Mouse (Mus musculus): ENCODE measurements around the gene Ttll5. TPM values are rescaled to one million over a fixed set of nuclear protein-coding genes. Genes with fewer than 3 reads are reported as not detected.

Gene Ttll5
- polyA plus RNA-seq, 1 experiment from 2014 or later, result 15.9 TPM

GRCm38 (mm10) chr12:86055306-86055705 is 230.8 kb downstream of the Ttll5 start:
- no peaks in the 10 kb centered on the region for H3K4me1 ChIP-seq (replicated peaks; ENCODE audit: control insufficient read depth, insufficient read depth, low read length)
- no peak overlapping the region for H3K9ac ChIP-seq (replicated peaks; ENCODE audit: low read depth, low read length)
- H3K27me3 ChIP-seq (replicated peaks; ENCODE audit: control insufficient read depth, insufficient read depth, low read length), result no peaks in the 10 kb centered on the region
- no peak for ATAC-seq
- H3K36me3 ChIP-seq (ENCODE audit: control insufficient read depth, insufficient read depth), result peaks cover 2% of the 10 kb centered on the region; the same call in 1 of the 2 replicates
- WGBS, result 95% methylated on average over 2 of the region's 2 CpGs
- no peak overlapping the region for H3K27ac ChIP-seq (ENCODE audit: low read length)
- H3K9me3 ChIP-seq (ENCODE audit: control insufficient read depth, low read length), result no peaks in the 10 kb centered on the region
- H3K4me3 ChIP-seq (replicated peaks; ENCODE audit: low read length), result no peak overlapping the region
- H3K4me2 ChIP-seq (ENCODE audit: low read length), result no peak overlapping the region

- Histone ChIP-seq H3K27ac (ENCODE audit: low read length) (no peak overlapping the region), H3K4me1 (replicated peaks; ENCODE audit: control insufficient read depth, insufficient read depth, low read length) (no peaks in the 10 kb centered on the region), H3K27me3 (replicated peaks; ENCODE audit: control insufficient read depth, insufficient read depth, low read length) (no peaks in the 10 kb centered on the region), H3K9ac (replicated peaks; ENCODE audit: low read depth, low read length) (no peak overlapping the region), H3K36me3 (ENCODE audit: control insufficient read depth, insufficient read depth) (peaks cover 2% of the 10 kb centered on the region; the same call in 1 of the 2 replicates), H3K4me3 (replicated peaks; ENCODE audit: low read length) (no peak overlapping the region), H3K9me3 (ENCODE audit: control insufficient read depth, low read length) (no peaks in the 10 kb centered on the region), H3K4me2 (ENCODE audit: low read length) (no peak overlapping the region)
- 88% methylated on average over 8 of the region's 8 CpGs for WGBS
- ATAC-seq, result no peak
Observed at GRCm38 (mm10) chr12:86056976-86057375, 232.5 kb downstream of the Ttll5 start.

- Histone ChIP-seq H3K27me3 (replicated peaks; ENCODE audit: control insufficient read depth, insufficient read depth, low read length) (no peaks in the 10 kb centered on the region), H3K36me3 (ENCODE audit: control insufficient read depth, insufficient read depth) (peaks cover 2% of the 10 kb centered on the region; the same call in 1 of the 2 replicates), H3K9ac (replicated peaks; ENCODE audit: low read depth, low read length) (no peak overlapping the region), H3K9me3 (ENCODE audit: control insufficient read depth, low read length) (no peaks in the 10 kb centered on the region), H3K4me3 (replicated peaks; ENCODE audit: low read length) (no peak overlapping the region), H3K27ac (ENCODE audit: low read length) (no peak overlapping the region), H3K4me2 (ENCODE audit: low read length) (no peak overlapping the region), H3K4me1 (replicated peaks; ENCODE audit: control insufficient read depth, insufficient read depth, low read length) (no peaks in the 10 kb centered on the region)
- WGBS, result 84% methylated on average over 8 of the region's 8 CpGs
- no peak for ATAC-seq
Observed at GRCm38 (mm10) chr12:86057516-86057915, 233.1 kb downstream of the Ttll5 start.

- ATAC-seq, result no peak
- Histone ChIP-seq H3K4me2 (ENCODE audit: low read length) (no peak overlapping the region), H3K4me3 (replicated peaks; ENCODE audit: low read length) (no peak overlapping the region), H3K27me3 (replicated peaks; ENCODE audit: control insufficient read depth, insufficient read depth, low read length) (no peaks in the 10 kb centered on the region), H3K27ac (ENCODE audit: low read length) (no peak overlapping the region), H3K9me3 (ENCODE audit: control insufficient read depth, low read length) (no peaks in the 10 kb centered on the region), H3K9ac (replicated peaks; ENCODE audit: low read depth, low read length) (no peak overlapping the region), H3K36me3 (ENCODE audit: control insufficient read depth, insufficient read depth) (peaks cover 2% of the 10 kb centered on the region; the same call in 1 of the 2 replicates), H3K4me1 (replicated peaks; ENCODE audit: control insufficient read depth, insufficient read depth, low read length) (no peaks in the 10 kb centered on the region)
- 84% methylated on average over 6 of the region's 6 CpGs for WGBS
Observed at GRCm38 (mm10) chr12:86059341-86059740, 234.9 kb downstream of the Ttll5 start.

GRCm38 (mm10) chr12:86064796-86065195 is 240.3 kb downstream of the Ttll5 start:
- Histone ChIP-seq H3K4me1 (replicated peaks; ENCODE audit: control insufficient read depth, insufficient read depth, low read length) (no peaks in the 10 kb centered on the region), H3K4me3 (replicated peaks; ENCODE audit: low read length) (no peak overlapping the region), H3K9ac (replicated peaks; ENCODE audit: low read depth, low read length) (no peak overlapping the region), H3K9me3 (ENCODE audit: control insufficient read depth, low read length) (no peaks in the 10 kb centered on the region), H3K27me3 (replicated peaks; ENCODE audit: control insufficient read depth, insufficient read depth, low read length) (no peaks in the 10 kb centered on the region), H3K4me2 (ENCODE audit: low read length) (no peak overlapping the region), H3K36me3 (ENCODE audit: control insufficient read depth, insufficient read depth) (no peaks in the 10 kb centered on the region), H3K27ac (ENCODE audit: low read length) (no peak overlapping the region)
- no peak for ATAC-seq

GRCm38 (mm10) chr12:86071432-86071831 is 247.0 kb downstream of the Ttll5 start:
- H3K9ac ChIP-seq (replicated peaks; ENCODE audit: low read depth, low read length), result no peak overlapping the region
- no peak overlapping the region for H3K4me3 ChIP-seq (replicated peaks; ENCODE audit: low read length)
- H3K4me1 ChIP-seq (replicated peaks; ENCODE audit: control insufficient read depth, insufficient read depth, low read length), result peaks cover 7% of the 10 kb centered on the region
- WGBS, result 14% methylated on average over 6 of the region's 6 CpGs
- H3K36me3 ChIP-seq (ENCODE audit: control insufficient read depth, insufficient read depth), result no peaks in the 10 kb centered on the region
- H3K4me2 ChIP-seq (ENCODE audit: low read length), result no peak overlapping the region
- H3K27ac ChIP-seq (ENCODE audit: low read length), result peak overlapping the region; percentile 34
- H3K9me3 ChIP-seq (ENCODE audit: control insufficient read depth, low read length), result no peaks in the 10 kb centered on the region
- no peaks in the 10 kb centered on the region for H3K27me3 ChIP-seq (replicated peaks; ENCODE audit: control insufficient read depth, insufficient read depth, low read length)
- ATAC-seq, result peak; percentile 92

GRCm38 (mm10) chr12:86074681-86075080 is 250.2 kb downstream of the Ttll5 start:
- ATAC-seq, result no peak
- H3K4me1 ChIP-seq (replicated peaks; ENCODE audit: control insufficient read depth, insufficient read depth, low read length), result peaks cover 32% of the 10 kb centered on the region
- H3K9ac ChIP-seq (replicated peaks; ENCODE audit: low read depth, low read length), result no peak overlapping the region
- 83% methylated on average over 12 of the region's 12 CpGs for WGBS
- H3K27me3 ChIP-seq (replicated peaks; ENCODE audit: control insufficient read depth, insufficient read depth, low read length), result no peaks in the 10 kb centered on the region
- H3K36me3 ChIP-seq (ENCODE audit: control insufficient read depth, insufficient read depth), result no peaks in the 10 kb centered on the region
- H3K27ac ChIP-seq (ENCODE audit: low read length), result no peak overlapping the region
- no peaks in the 10 kb centered on the region for H3K9me3 ChIP-seq (ENCODE audit: control insufficient read depth, low read length)
- no peak overlapping the region for H3K4me3 ChIP-seq (replicated peaks; ENCODE audit: low read length)
- H3K4me2 ChIP-seq (ENCODE audit: low read length), result no peak overlapping the region

- ATAC-seq, result no peak
- no peaks in the 10 kb centered on the region for H3K36me3 ChIP-seq (ENCODE audit: control insufficient read depth, insufficient read depth)
- no peak overlapping the region for H3K4me3 ChIP-seq (replicated peaks; ENCODE audit: low read length)
- H3K9me3 ChIP-seq (ENCODE audit: control insufficient read depth, low read length), result no peaks in the 10 kb centered on the region
- peak overlapping the region; percentile 98; the same call in 1 of the 2 replicates for H3K4me2 ChIP-seq (ENCODE audit: low read length)
- no peak overlapping the region for H3K27ac ChIP-seq (ENCODE audit: low read length)
- H3K4me1 ChIP-seq (replicated peaks; ENCODE audit: control insufficient read depth, insufficient read depth, low read length), result peaks cover 32% of the 10 kb centered on the region
- no peaks in the 10 kb centered on the region for H3K27me3 ChIP-seq (replicated peaks; ENCODE audit: control insufficient read depth, insufficient read depth, low read length)
- H3K9ac ChIP-seq (replicated peaks; ENCODE audit: low read depth, low read length), result no peak overlapping the region
- WGBS, result 72% methylated on average over 7 of the region's 7 CpGs
Observed at GRCm38 (mm10) chr12:86075358-86075757, 250.9 kb downstream of the Ttll5 start.

GRCm38 (mm10) chr12:86076321-86076901 is 252.0 kb downstream of the Ttll5 start:
- 8% methylated on average over 13 of the region's 13 CpGs for WGBS
- no peaks in the 10 kb centered on the region for H3K9me3 ChIP-seq (ENCODE audit: control insufficient read depth, low read length)
- H3K9ac ChIP-seq (replicated peaks; ENCODE audit: low read depth, low read length), result peak overlapping the region; percentile 16
- H3K36me3 ChIP-seq (ENCODE audit: control insufficient read depth, insufficient read depth), result no peaks in the 10 kb centered on the region
- H3K4me3 ChIP-seq (replicated peaks; ENCODE audit: low read length), result peak overlapping the region; percentile 30
- H3K4me2 ChIP-seq (ENCODE audit: low read length), result peak overlapping the region; percentile 98
- peak overlapping the region; percentile 29; the same call in 1 of the 2 replicates for H3K27ac ChIP-seq (ENCODE audit: low read length)
- ATAC-seq, result no peak
- peaks cover 32% of the 10 kb centered on the region for H3K4me1 ChIP-seq (replicated peaks; ENCODE audit: control insufficient read depth, insufficient read depth, low read length)
- no peaks in the 10 kb centered on the region for H3K27me3 ChIP-seq (replicated peaks; ENCODE audit: control insufficient read depth, insufficient read depth, low read length)

GRCm38 (mm10) chr12:86077322-86077721 is 252.9 kb downstream of the Ttll5 start:
- Histone ChIP-seq H3K9me3 (ENCODE audit: control insufficient read depth, low read length) (no peaks in the 10 kb centered on the region), H3K27me3 (replicated peaks; ENCODE audit: control insufficient read depth, insufficient read depth, low read length) (no peaks in the 10 kb centered on the region), H3K27ac (ENCODE audit: low read length) (no peak overlapping the region), H3K9ac (replicated peaks; ENCODE audit: low read depth, low read length) (peak overlapping the region; percentile 47; the same call in 1 of the 2 replicates), H3K4me3 (replicated peaks; ENCODE audit: low read length) (peak overlapping the region; percentile 60), H3K36me3 (ENCODE audit: control insufficient read depth, insufficient read depth) (no peaks in the 10 kb centered on the region), H3K4me2 (ENCODE audit: low read length) (peak overlapping the region; percentile 98), H3K4me1 (replicated peaks; ENCODE audit: control insufficient read depth, insufficient read depth, low read length) (peaks cover 32% of the 10 kb centered on the region)
- ATAC-seq, result no peak
- 36% methylated on average over 8 of the region's 8 CpGs for WGBS

All from forebrain, embryonic 16.5 days (tissue).